Mouse (Mus musculus): ENCODE measurements around the gene Abcb5. TPM values are rescaled to one million over a fixed set of nuclear protein-coding genes. Genes with fewer than 3 reads are reported as not detected.

The Abcb5 gene
- 0.02 TPM in 1 of 2 replicates, not detected in the other for polyA plus RNA-seq (2012; rRNA removed)

GRCm38 (mm10) chr12:118966321-118966720 lies at the start of gene Abcb5:
Gene Abcb5, minus strand, starts transcription at chr12:118966421.

GRCm38 (mm10) chr12:118846221-118846620 lies 120.0 kb downstream of the Abcb5 start, which contains the start of gene Sp8:
Gene Sp8, plus strand, starts transcription at chr12:118846329.

Other genes starting within 250 kb of the Abcb5 start
- gene Sp8, start 120.1 kb downstream of the Abcb5 start, polyA plus RNA-seq (2012; rRNA removed) = not detected in 2 replicates